Mouse (Mus musculus) adrenal gland, postnatal 10 days (tissue): ENCODE data around the gene Gm6899. TPM values are rescaled to one million over a fixed set of nuclear protein-coding genes. Genes with fewer than 3 reads are reported as not detected.

Experiments used
- DNase-seq: peaks from one replicate; pipeline ENCODE4 v3.0.0; 2021; ENCODE audit warnings: mixed read lengths
- long read RNA-seq, 2 experiments: library from polyadenylated mRNA; stranded (forward); transcript quantifications; one replicate each; pipeline ENCODE4 v2.0.0; 2021
- total RNA-seq, 2 experiments: library from RNA; stranded (reverse); gene quantifications; 2 replicates each; pipeline ENCODE4 v1.2.3; 2021

The Gm6899 gene
- not detected for total RNA-seq
- long read RNA-seq, experiment 1, result 0 reads
- long read RNA-seq, experiment 2, result 0 reads

GRCm38 (mm10) chr11:26593061-26594059 is at the start of gene Gm6899, which contains the start of gene Vrk2:
TSS of gene Gm6899 (plus strand) at chr11:26593241.
TSS of gene Vrk2 (minus strand) at chr11:26593999.
- peak; percentile 90 for DNase-seq

DNA sequence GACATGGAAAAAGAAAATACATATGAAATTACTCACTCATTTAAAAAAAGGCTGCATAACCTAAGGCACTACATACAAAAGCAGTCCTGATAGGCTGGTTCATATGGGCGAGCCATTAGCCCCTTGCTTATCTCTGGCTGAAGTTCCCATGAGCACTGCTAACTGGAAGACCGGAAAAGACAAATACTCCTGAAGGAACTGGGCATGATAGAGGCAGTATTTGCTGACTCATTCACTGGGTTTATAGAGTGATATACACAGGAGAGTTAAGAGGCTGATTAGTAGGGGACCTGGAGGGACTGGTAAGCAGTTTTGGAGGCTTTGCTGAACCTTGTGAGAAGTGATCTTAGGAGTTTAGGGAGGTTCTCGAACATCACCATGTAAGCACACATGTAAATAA is 41.5 kb upstream of the Gm6899 start:
- DNase-seq, result no peak

- DNase-seq, result no peak
These were observed 7.4 kb upstream of the Gm6899 start for GRCm38 (mm10) chr11:26585409-26586366.

GRCm38 (mm10) chr11:26586367-26587183 is 6.5 kb upstream of the Gm6899 start:
- no peak for DNase-seq

- DNase-seq, result no peak
These were observed 5.9 kb upstream of the Gm6899 start for GRCm38 (mm10) chr11:26587184-26587524.

- no peak for DNase-seq
These were observed 517 bp upstream of the Gm6899 start for GRCm38 (mm10) chr11:26592395-26593053.

- no peak for DNase-seq
These were observed 1.4 kb downstream of the Gm6899 start for GRCm38 (mm10) chr11:26594487-26594886.

DNA sequence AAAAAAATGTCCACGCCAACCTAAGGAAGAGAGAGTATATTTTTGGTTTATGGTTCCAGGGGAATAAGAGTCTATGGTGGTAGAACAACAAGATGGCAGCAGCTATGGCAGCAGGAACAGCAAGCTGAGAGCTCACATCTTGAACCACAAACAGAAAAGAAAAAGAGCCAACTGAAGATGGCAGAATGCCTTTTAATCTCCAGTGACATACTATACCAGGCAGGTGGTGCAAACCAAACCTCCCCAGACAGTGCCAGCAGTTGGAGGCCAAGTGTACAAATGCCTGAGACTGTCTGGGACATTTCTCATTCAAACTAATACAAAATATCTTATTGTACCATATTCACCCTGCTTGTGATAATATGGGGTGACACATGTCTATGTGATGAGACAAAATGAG is 3.1 kb downstream of the Gm6899 start:
- DNase-seq, result no peak

GRCm38 (mm10) chr11:26597145-26597544 is 4.1 kb downstream of the Gm6899 start:
- no peak for DNase-seq

DNA sequence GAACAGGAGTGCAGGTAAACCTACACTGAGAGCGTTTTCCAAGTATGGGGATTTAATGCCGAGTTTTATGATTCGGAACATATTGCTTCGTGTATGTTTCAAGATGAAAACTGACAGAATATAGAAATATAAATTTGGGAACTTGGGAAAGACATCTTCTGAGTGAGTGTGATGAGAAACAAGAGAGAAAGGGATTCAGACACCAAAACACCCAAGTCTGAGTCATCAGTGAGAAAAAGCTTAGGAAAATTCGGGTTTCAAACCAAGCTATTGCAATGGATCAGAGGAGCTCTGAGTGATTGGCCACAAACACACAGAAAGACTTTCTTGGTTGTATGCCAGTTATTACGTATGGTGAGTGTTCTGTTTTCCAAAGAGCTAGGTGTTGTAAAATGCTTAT is 4.7 kb downstream of the Gm6899 start:
- DNase-seq, result no peak

- no peak for DNase-seq
These were observed 5.8 kb downstream of the Gm6899 start for GRCm38 (mm10) chr11:26598876-26599275.

DNA sequence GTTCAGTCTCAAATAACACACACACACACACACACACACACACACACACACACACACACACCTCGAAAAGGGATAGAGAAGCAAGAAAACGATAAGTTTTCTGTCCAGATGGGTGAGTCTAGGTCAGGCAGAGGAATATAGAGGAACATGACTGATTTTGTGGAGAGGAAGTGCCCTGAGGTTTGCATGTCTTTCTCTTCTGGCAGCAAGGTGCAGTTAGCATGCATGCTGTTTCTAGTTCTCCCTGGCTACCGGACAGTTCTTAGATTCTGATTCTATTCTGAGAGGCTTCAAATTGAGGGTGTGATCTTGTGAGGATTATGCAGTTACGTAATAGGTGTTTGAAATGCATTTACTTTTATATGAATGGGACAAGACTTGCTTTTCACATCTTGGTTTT is 7.7 kb downstream of the Gm6899 start:
- DNase-seq, result no peak

DNA sequence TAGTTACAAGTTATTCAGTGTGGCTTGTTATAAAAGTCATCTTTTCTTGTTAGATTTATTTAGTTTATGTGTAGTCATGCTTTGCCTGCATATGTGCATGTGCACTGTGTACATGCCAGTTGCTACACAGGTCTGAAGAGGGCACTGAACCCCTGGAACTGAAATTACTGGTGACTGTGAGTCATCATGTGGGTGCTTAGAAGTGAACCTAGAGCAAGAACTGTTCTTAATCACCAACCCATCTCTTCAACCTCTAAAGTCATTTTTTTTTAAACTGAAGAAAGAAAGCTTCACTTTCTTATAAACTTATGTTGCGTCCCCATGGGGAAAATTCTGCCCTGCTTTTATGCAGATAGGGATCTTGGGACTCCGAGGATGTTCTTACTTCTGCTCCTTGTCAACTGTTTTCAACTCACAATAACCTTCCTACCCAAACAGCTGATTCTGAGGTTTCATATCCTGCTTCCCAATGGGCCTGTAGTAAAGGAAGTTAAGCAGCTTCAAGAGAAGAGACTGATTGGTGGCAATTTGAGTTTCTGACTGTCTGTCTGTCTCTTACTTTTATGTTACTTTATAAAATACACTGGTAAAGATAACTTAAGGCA is 8.6 kb downstream of the Gm6899 start:
- no peak for DNase-seq

- DNase-seq, result no peak
These were observed 11.1 kb downstream of the Gm6899 start for GRCm38 (mm10) chr11:26604061-26604655.

- no peak for DNase-seq
These were observed 15.8 kb downstream of the Gm6899 start for GRCm38 (mm10) chr11:26608795-26609194.

DNA sequence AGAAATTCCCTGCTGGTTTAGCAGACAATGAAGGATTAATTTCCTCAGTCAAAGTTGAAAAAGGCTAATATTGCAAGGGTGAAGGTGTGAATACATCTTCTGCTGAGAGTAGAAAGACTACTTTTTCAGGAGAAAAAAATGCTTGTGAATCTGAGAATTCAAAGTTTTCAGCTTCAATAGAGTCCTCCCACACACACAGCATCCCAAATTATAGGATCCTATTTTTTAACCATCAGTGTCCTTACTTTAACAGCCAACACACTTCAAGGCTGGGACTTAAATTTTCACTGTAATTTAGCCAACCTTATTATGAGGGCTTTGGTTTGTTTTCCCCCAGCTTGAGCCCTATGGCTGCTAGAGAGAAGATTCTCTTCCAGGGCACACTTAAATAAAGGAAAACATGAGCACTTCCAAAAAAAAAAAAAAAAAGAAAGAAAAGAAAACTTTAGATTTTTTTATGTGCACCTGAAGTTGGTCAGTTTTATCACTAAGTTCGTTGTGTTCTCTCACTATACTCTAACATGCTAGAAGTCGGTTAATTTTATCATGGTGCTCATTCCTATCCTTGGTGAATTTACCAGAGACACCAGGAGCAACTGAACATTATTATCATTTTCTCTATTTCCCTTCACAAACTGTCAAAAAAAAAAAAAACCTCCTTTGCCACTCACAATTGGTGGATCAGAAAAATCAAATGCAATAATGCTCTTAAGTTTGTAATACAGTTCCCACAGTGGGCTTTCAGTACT is 25.6 kb downstream of the Gm6899 start:
- no peak for DNase-seq

GRCm38 (mm10) chr11:26622727-26623126 is 29.7 kb downstream of the Gm6899 start:
- no peak for DNase-seq

DNA sequence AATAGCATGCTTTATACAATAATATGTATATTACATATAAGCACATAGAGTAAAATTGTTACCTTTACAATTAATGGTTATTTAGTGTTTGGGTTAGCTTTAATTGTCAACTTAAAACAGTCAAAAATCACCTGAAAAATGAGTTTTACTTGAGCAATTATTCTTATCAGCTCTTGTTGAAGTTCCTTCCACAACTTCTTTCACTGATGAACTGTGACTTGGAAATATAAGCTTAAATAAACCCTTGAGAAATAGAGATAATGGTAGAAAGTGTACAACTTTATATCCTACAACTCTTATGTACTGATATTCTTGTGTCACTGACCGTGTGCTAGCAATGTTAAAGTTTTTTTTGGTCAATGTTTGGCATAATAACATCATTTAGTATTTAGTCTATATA is 43.2 kb downstream of the Gm6899 start:
- DNase-seq, result no peak

- DNase-seq, result no peak
These were observed 47.3 kb downstream of the Gm6899 start for GRCm38 (mm10) chr11:26640314-26640785.
